Mouse (Mus musculus) right cerebral cortex, postnatal 10 days (tissue): ENCODE measurements around the gene Cuta.
A peak's percentile ranks its signal among the peaks of the same experiment; 100 is the strongest.

Source experiments
- DNase-seq, 2 experiments: peaks; one replicate each; pipeline ENCODE4 v3.0.0; 2021; ENCODE audit warnings: low spot score in 2 of 2

Gene Cuta

DNA sequence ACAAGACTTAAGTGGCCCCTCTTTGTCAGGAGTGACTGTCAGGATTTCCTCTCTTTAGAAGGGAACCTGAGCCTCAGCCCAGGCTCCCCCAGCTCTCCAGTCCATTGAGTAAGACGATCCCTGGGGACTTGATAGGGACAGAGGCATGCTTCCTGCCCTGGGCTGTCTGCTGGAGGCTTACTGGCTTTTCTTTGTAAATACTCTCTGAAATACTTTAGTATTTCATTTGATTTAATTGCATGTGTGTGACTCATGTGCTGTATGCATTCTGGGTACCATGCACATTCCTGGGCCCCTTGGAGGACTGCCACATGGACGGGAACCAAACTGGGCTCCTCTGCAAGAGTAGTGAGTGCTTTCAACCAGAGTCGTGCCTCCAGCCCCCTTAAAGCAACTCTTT lies 51.4 kb downstream of the Cuta start:
- DNase-seq: no peak

DNA sequence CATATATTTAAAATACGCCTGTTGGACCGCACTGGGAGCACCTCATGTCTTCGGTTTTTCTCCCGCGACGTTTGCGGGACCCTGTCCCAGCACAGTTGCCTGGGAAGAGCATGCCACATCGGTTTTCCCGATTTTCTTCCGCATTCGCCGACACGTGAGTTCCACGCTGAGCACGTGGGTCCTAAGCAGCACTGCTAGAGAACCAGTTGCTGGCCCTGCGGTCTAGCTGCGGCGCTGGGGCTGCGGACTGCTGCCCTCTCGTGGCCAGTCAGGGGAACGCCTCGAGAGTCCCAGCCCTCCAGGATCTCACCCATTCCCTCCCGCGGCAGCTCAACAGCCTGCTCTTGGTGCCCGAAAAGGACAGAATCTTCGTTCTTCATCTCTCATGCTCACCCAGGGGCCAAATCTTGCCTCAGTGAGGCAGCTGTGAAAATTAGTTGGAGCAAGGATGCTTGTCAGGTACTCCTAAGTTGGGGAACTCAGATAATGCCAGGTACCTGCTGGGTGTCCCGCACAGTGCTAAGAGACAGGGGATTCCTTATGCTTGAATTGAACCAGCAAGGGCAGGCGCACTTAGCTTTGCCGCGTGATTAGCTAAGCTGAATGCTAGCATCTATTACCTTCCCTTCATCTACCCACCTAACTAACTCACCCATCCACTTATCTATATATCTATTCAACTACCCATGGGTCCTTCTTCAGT lies 53.2 kb downstream of the Cuta start:
- peak; percentile 90 to 91 for DNase-seq

DNA sequence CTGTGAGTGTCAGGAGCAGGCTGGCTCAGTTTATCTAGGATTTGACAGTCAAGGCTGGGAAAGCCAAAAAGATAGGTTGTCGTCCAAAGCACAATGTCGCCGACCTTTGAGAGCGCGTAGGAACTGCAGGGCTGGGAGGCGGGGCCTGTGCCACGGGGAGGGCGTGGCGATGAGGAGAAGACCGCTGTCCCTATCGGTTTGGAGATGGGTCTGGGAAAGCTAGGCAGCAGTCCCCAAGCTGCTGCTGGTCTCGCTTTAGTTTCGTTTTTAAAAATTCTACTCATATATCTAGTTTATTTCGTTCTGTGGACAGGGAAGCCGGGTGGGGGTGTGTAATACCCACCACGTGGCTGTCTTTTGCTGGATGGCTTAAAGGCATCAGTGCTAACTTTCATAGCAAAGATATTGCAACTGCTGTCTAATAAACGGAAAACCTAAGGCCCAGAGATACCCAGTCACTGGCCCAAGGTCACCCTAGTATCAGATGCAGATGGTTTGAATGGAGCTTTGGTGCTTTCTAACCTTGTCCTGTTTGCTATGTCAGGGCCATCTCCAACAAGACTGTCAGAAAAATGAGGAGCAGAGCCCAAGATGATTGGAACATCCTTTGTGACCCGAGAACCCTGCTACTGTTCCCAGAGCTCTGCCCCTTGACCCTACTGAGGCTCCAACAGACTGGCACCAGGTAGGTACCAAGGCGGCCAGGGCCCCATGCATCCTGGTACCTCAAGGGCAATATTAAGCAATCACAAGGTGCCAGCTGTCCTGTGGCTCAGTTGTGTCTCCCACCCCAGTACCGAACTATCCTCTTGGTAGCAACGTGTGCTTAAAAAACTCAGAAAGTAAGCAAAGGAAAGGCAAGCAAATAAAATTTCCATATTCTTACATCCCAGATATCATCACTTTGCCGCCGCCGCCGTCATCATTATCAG lies 54.1 kb downstream of the Cuta start:
- peak; percentile 80 to 81 for DNase-seq
